Mouse (Mus musculus) cerebellum, adult 11 months (tissue): ENCODE measurements around the gene Kif22.
"Not testable (repeated sequence)": the region's sequence is repeated elsewhere in the genome, so short reads cannot be mapped to it uniquely, and the experiment has no call there.

ENCODE experiments used
- DNase-seq: peaks from one replicate; pipeline ENCODE4 v3.0.0; 2022

Kif22 gene

DNA sequence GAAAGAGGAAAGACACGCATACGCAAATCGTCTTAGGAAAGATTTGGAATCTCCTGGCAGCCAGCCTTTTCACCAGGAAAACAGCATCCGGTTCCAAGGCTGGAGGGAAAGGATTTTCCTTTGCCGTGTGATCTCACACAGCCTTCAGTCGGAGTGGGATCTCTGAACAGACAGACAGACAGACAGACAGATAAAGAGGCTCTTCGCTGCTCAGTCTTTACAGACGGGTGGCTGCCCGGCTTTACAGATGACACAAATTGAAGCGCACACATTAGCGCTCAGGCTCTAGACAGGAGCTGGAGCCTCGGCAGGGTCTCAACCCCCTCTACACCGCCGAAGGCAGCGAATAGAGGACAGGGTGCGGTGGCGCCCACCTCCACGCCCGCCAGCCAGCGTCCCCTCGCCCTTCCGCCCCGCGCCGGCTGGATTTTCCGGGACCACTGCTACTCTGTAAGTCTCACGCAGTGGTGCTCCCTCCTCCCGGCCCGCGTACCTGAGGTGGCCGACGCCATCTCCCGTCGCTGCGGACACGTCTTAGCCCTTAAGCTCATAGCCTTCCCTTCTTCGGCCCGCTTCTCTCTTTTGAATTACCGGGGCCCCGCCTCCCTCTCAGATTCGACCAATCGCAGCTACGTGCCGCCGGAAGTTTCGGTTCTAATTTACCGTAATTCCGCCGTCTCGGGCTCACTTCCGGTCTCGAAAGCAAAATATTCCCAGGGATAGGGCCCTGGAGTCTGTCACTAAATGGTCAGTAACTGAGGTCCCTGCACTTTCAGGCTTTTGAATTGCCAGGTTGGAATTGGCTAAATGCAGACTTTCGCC is at the start of gene Kif22:
TSS of gene Kif22 (minus strand) at position 621 of the 822 bp plus-strand sequence.
- peak; percentile 85 for DNase-seq

DNA sequence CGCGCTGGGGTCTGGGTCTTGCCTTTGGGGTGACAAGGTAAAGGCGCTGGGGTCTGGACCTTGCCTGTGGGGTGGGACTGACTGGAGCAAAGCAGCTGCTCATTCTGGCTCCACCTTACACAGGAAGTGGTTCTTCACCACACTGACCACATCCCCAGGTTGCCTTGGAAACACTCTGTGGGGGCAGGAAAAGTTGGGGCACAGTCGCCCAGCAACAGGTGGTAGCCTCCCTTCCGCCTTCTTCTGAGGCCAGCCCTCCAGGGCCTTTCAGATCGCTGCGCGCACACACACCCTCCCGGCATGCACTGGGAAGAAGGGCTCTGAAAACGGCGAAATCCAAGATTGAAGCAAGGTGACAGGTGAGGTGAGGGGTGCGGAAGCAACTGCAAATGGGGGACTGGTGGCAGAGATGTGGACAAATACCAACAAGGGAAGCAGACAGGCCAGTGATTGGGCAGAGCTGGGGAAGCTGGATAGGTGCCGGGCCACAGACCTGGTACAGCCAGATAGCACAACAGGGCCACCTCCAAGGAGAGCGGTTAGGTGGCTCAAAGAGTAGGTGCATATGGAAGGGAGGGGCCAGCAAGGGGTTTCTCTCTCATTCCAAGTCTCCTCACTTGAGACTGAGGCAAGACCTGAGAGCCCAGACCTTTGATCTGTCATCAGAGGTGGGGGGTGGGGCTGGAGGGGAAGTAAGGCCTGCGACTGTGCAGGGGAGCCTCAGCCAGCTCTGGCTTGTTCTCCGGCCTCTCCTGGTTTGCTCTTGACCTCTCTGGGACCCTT is 49.0 kb upstream of the Kif22 start, which contains the start of gene AI467606:
TSS of gene AI467606 (plus strand) at position 246 of the 783 bp plus-strand sequence.
- no peak for DNase-seq

DNA sequence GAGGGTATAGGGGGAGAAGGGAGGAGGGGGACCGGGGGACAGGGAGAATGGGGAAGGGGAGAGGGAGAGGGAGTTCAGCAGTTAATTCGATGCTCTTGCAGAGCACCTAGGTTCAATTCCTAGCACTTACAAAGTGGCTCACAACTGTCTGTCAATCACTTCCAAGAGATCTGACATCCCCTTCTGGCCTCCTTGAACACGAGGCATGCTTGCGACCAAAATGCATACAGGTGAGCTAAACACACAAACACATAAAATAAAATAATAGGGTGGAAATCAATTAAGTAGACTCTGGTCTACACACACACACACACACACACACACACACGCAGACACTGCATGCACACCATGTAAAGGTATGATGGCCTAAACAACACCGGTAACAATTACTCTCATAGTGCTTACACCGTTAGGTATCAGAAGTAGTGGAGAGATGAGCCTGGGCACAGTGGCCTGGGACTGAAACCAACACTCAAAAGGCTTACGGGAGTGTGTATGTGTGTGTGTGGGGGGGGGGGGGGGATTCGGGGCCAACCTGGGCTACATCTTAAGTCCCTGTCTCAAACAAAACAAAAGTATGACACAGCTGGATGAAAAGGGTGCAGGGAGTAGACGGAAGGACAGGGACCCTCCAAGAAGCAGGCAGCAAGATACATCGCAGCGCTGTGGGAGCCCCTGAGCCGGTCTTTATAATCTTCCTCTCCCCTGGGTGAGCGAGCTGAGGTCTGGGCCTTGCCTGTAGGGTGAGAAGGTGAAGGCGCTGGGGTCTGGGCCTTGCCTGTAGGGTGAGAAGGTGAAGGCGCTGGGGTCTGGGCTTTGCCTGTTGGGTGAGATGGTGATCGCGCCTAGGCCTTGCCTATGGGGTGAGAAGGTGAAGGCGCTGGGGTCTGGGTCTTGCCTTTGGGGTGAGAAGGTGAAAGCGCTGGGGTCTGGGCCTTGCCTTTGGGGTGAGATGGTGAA is 48.2 kb upstream of the Kif22 start:
- DNase-seq, result no peak

DNA sequence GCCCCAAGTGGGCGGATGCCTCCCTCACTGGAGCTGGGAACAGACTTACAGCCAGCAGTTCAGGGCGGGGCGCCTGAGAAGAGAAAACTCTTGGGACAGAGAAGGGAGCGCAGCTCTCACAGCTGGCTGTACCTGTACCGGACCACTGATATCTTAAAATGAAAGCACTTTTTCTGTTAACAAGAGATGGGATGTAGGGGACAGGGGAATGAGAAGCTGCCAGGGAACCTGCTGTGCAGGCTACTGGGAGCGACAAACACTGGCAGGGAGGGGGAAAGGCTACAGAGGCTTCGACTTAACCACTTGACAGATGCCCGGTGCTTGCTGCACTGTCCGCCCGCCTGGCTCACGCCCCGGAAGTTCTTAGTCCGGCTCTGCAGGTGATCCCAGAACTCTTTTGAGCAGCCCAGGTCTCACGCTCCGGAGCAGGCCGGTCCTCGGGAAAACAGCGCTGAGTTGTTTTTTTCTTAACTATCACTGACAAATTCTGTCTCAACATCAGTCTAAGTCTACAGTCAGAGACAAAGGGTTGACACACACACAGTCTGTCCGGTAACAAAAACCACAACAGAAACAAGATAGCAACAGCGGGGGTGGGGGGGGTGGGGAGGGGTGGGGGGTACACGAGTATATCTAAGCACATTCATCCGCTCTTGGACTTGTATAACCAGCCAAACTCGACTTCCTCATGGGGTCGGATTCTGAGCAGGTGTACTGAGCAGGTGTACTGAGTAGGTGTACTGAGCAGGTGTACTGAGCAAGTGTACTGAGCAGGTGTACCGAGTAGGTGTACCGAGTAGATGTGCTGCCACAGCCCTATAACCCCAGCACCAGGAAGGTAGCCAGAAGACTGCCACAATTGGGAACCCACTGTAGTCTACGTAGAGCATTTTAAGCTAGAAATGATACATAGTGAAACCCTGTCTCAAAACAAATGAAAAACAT is 46.9 kb upstream of the Kif22 start:
- no peak for DNase-seq

DNA sequence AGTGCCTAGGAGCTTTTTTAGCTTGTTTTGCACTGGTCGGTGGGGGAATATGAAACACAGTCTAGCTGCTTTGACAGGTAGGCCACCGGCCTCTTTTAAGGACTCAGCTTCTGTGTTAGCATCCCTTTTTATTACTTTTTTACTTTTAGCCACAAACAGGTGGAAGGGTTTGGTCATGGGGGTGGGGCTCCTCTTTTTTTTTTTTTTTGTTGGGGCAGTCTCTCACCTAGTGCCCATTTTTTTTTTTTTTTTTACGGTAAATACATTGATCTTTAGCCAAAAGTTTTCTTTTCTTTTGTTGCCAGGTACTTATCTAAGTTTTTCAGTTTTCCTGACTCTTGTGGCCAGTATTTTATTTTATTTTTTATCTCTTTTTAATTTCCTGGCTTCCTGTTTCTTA is 45.8 kb upstream of the Kif22 start:
- DNase-seq, result no peak

DNA sequence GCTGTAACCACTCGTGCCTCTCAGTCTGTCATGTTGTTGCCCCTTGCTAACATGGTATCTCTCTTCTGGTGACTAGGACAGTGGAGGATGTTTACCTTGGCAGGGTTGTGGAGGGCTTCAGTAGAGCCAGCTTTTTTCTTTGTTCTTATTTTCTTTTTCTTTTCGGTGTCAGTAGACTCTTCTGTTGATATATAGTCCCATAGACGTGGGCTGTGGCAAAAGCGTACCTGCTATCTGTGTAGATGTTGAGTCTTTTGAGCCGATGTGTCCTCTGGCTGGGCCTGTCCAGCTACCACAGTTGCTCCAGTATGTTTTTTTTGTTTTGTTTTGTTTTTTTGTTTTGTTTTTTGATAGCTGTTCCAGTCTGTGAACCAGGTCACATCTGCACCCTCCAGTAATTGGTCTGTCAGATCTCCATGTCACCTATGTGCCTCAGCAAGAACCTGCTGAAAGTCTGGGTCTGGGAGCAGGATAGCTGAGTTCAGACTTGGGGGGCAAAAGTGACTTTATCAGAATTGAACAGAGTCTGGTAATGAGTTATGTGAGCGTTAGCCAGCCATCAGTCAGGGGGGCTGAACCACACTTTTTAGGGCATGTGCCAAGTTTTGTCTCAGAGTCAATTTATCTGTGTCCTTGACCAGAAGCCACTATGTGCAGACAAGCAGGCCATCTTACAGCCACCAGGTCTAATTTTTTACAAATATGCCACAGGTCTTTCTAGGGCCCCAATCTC is 45.2 kb upstream of the Kif22 start, which contains the start of gene Zg16:
TSS of gene Zg16 (minus strand) at position 51 of the 733 bp plus-strand sequence.
- not testable (repeated sequence) for DNase-seq

DNA sequence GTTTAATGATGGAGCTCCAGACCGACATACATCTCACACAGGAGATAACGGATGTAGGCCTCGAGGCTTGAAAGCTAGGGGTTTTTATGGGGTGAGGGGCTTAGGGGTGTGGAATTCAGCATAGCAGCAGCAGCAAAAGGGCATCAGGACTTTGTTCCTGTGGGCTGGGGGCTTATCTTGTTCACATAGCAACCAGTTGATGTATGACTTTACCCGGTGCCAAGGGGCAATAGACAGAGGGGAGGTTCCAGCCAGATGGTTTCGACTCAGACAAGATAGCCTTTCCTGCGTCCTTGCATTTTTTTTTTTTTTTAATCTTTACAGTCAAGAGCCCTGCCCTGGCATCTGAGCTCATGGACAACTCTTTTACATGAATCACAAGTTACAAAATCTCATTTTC is 43.5 kb upstream of the Kif22 start:
- not testable (repeated sequence) for DNase-seq

DNA sequence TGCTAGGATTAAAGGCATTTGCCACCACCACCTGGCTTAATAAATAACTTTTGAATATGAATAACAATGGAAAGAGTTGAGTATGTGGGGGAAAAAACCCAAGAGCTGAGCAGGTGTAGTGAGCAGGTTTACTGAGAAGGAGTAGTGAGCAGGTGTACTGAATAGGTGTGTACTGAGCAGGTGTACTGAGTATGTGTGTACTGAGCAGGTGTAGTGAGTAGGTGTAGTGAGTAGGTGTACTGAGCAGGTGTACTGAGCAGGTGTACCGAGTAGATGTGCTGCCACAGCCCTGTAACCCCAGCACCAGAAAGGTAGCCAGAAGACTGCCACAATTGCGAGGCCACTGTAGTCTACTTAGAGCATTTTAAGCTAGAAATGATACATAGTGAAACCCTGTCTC is 42.5 kb upstream of the Kif22 start:
- DNase-seq, result no peak

DNA sequence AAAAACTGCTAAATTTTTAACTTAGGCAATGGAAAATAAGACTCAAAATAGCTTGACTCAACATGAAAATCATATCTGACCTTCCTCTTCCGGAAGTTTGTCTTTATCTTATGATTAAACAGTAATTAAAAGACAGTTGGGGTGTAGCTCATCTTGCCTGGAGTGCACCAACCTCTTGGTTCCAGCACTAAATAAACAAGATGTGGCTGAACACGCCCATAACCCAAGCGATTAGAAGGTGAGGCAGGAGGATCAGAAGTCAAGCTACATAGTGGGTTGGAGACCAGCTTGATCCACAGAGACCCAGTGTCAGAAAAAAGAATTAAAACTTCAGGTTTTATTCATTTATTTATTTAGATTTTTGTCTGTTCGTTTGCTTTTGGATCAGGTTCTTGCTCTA is 41.4 kb upstream of the Kif22 start:
- DNase-seq, result no peak

DNA sequence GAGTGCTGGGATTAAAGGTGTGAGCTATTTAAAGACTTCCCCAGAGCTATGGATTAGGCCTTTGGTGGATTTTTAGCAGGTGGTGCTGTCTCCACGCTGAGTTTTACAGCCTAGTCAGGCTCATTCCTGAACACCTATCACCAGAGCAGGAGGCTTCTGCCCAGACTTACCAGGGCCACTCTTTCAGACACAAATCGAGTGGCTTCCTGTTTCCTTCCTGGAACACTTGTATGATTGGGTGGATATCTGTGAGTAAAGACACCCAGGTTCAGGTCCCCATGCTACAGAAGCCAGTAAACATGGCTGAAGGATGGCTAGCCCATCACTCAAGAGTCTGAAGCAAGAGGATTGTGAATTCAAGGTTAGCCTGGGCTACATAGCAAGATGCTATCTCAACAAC is 40.7 kb upstream of the Kif22 start:
- no peak for DNase-seq

DNA sequence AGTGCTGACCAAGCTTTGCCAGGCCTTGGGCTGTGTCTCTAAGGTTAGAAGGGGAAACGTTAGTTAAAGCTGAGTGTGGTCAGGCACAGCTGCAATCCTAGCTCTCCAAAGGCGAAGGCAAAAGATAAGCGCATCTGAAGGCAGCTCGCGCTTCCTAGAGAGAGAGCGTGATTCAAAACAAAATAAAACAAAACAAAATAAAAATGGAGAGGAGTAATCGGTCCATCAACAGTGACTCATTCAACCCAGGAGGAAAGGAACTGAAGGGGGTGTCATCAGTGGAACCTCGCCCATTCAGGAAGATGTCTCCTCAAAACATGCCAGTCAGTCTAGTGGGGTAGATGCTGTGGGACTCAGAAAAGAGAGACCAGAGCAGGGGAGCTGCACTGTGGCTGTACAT is 40.0 kb upstream of the Kif22 start:
- DNase-seq, result no peak

DNA sequence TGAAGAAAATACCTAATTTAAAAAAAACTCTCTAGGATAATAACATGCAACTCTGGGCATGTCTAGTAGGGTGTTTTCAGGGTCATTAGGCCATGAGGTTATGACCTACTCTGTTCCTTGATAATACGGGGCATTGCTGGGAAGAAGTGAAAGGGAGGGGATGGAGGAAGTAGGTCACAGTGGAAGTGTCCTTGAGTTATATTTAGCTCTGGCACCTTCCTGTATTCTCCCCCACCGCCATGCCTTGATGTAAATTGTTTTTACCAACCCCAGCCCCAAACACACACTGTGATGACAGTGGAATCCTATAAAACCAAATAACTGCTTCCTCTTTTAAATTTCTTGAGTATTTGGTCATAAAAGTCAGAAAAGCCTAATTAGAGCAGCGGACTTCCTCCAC is 37.8 kb upstream of the Kif22 start:
- no peak for DNase-seq

DNA sequence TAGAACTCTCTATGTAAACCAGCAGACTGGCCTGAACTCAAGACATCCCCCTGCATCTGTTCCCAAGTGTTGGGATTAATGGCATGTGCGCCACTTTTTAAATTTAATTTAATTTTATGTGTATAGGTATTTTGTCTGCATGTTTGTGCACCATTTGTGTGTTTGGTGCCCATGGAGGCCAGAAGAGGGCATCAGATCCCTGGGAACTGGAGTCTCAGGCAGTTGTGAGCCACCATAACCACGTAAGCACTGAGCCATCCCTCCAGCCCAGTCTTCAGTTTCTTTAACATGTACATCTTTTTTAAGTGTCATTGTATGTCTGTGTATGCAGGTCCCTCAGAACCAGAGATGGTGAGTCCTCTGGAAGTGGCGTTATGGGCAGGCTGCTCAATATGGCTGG is 35.4 kb upstream of the Kif22 start:
- no peak for DNase-seq

DNA sequence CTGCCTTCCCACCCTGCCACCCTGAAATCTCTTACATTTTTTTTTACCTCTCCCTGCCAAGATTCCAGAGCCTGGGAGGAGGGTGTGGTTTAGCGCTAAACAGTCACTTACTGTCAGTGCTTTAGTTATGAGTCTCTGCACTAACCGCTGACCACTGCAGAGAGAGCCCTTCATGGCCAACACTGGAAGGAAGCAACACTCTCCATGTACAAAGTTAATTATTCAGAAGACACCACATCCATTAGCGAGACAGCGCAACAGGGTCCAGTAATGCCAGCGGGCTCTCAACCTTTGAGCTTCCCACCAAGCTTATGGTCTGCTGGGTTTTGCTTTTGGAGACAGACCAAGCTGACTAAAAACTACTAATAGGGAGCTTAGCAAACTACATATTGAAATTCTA is 33.9 kb upstream of the Kif22 start:
- DNase-seq, result no peak

DNA sequence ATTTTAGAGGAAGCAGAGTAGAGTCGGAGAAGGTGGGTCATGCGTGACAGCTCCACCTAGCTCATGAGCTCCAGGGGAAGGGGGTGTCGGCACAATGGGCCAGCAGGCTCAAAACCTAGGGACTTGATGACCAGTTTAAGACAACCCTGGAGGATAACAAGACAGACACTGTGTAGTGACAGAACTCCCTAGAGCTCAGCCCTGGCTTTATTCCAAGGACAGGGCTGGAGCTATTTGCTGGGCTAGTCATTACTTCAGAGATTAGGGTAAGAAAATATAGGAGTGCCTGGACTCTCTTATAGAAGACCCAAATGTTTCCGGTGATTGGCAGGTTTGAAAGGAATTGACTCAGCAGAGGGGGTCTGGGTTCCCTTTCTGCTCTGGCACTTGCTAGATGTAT is 30.9 kb upstream of the Kif22 start:
- no peak for DNase-seq

DNA sequence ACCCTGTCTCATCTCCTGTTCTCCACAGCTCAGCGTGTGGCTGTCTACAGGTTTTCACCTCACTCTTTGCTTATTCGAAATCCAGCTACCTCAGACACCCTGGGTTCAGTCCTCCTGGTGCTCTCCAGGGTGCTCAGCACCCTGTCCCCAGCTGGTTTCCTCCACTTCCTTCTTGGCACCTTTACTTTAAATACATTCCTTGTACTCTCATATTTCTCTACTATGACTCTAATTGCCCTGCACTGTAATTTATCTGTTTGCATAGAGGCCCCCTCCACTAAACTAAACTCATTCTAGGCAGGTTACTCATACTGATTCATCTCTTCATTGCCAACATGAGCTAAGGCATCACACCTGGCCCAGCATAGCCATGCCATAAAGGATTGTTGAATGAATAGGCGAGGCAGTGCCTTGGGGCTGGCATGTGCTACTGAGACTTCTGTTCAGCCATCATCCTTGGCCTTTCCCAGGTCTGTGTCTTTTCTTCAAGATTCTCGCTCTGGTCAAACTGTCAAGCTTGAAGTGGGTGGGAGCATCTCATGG is 28.7 kb upstream of the Kif22 start:
- no peak for DNase-seq

DNA sequence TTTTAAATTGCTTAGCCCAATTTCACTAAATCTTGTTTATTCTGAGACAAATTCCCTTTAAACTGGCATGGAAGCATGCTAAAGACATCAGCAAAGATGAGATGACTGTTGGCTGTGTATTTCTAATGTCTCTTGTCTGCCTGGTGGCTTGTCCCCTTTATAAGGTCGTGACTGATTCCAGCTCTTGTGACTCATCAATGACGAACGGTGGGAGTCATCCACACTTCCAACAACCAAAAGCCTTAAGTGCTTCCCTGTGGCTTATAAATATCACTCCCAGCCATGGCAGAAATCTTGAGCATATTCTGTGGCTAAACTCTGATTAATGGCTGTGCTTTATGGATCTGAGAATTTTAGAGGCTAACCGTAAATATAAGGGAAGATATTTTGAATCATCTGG is 24.0 kb upstream of the Kif22 start:
- no peak for DNase-seq

DNA sequence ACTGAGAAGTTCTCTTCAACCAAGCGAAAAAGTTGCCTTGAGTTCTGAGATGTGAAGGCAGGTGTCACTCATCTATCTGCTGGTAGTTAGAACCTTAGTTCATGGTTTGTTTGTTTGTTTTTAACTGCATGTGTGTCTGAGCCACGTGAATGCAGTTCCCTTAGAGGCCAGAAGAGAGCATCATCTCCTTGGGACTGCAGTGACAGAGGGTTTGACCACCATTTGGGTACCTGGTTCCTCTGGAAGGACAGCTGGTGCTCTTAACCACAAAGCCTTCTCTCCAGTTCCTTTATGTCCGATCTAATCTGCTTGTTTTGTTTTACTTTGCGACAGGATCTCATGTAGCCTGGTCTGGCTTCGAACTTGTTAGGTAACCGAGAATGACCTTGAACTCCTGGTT is 23.3 kb upstream of the Kif22 start:
- no peak for DNase-seq

DNA sequence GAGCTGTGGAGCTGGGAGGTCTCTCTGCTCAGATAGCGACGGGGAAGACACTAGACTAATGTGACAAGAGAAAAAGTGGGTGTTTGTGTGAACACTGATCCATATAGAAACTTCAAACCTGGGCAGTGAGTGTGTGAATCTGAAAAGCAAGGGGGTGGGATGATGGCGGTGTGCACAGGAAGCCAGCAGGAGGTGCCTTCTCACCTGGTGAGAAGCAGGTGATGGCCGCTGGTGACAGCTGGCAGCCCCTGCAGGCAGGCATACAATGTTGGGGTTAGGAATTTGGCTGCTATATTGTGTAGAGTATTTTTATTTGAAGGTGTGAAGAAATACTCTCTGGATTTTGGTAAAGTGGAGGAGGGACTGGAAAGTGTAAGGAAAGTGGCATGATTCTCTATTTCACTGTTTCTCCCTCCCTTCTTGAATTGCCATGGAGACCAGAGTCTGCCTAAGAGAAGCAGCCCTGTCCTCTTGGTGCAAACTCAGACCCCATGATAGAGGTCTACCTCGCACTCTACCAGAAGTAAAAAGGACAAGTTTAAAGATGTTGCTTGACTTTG is 12.8 kb upstream of the Kif22 start:
- no peak for DNase-seq

DNA sequence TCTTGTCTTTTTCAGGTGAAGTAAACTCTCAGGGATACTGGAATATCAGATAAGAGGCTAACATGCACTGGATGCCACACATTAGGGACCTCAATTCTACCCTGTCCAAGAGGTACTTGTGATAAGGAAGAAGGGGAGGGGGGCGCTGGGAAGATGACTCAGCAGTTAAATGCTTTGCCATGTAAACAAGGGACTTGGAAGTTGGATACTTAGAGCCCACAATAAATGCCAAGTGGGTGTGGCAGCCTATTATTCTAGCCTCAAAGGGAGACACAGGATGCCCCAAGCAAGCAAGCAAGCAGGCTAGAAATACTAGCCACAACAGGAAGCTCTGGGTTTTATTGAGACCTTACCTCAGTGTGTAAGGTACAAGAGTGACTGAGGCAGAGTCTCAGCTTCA is 11.0 kb downstream of the Kif22 start:
- no peak for DNase-seq
